Mouse (Mus musculus) limb, embryonic 14.5 days (tissue): Measurements from ENCODE around the gene Crlf2. TPM values are rescaled to one million over a fixed set of nuclear protein-coding genes. Genes with fewer than 3 reads are reported as not detected.

Experiments
- ATAC-seq: fragments of 200-750 bp; cut with Nextera tagmentation; 2 replicates; pipeline ENCODE4 v1.8.0; 2017; ENCODE audit warnings: low read depth, moderate number of reproducible peaks, moderate TSS enrichment; ENCODE audit not compliant: low FRiP score
- DNase-seq: peaks from one replicate; pipeline ENCODE4 v3.0.0-alpha.2; 2015; ENCODE audit warnings: low spot score
- H3K27ac ChIP-seq: fragments of 300-500 bp; sonication (generic); replicated peaks from 2 replicates; pipeline ENCODE4 v1.5.1; 2014; ENCODE audit warnings: low read depth, mild to moderate bottlenecking, low read length, moderate library complexity, mixed read lengths
- H3K27me3 ChIP-seq: fragments of 300-500 bp; sonication (generic); 2 replicates; pipeline ENCODE4 v1.6.1; 2014; ENCODE audit warnings: low read length, mixed read lengths; ENCODE audit not compliant: control insufficient read depth, insufficient read depth
- H3K36me3 ChIP-seq: fragments of 300-500 bp; sonication (generic); 2 replicates; pipeline ENCODE4 v1.6.1; 2014; ENCODE audit warnings: mild to moderate bottlenecking, low read length, moderate library complexity, mixed read lengths; ENCODE audit not compliant: control insufficient read depth, insufficient read depth
- H3K4me1 ChIP-seq: fragments of 300-500 bp; sonication (generic); 2 replicates; pipeline ENCODE4 v1.6.1; 2014; ENCODE audit warnings: antibody characterized with exemption, low read length, mixed read lengths; ENCODE audit not compliant: control insufficient read depth, insufficient read depth
- H3K4me2 ChIP-seq: fragments of 300-500 bp; sonication (generic); replicated peaks from 2 replicates; pipeline ENCODE4 v1.6.1; 2014; ENCODE audit warnings: low read depth, mild to moderate bottlenecking, low read length, moderate library complexity; ENCODE audit not compliant: severe bottlenecking
- H3K4me3 ChIP-seq: fragments of 300-500 bp; sonication (generic); replicated peaks from 2 replicates; pipeline ENCODE4 v1.5.1; 2014; ENCODE audit warnings: low read length
- H3K9ac ChIP-seq: fragments of 300-500 bp; sonication (generic); 2 replicates; pipeline ENCODE4 v1.6.1; 2014; ENCODE audit warnings: mild to moderate bottlenecking, low read depth, low read length, moderate library complexity; ENCODE audit not compliant: severe bottlenecking
- H3K9me3 ChIP-seq: fragments of 300-500 bp; sonication (generic); 2 replicates; pipeline ENCODE4 v1.6.1; 2016; ENCODE audit warnings: low read length; ENCODE audit not compliant: control insufficient read depth
- POLR2A ChIP-seq: fragments of 200-500 bp; IDR thresholded peaks from 2 replicates; pipeline ENCODE4 v1.8.0; 2012; ENCODE audit warnings: inconsistent platforms, mild to moderate bottlenecking, moderate library complexity, borderline replicate concordance; ENCODE audit not compliant: insufficient read depth, insufficient read length; ENCODE audit errors: extremely low read depth
- WGBS: fragments of 180-500 bp; shearing (Covaris S2); extraction: QIAGEN DNeasy Blood & Tissue Kit; methylation state at CpG from one replicate; pipeline ENCODE4 v1.1.7; 2014; 5-methylcytosine and 5-hydroxymethylcytosine counted together
- polyA plus RNA-seq, 2 experiments: library from polyadenylated mRNA; depleted of rRNA in 1 of 2; stranded (reverse) in 1 of 2; unstranded in 1 of 2; fragments of >200 nt; fragmentation: Nextera tagmentation in 1 of 2; extraction: Ambion mirVana in 1 of 2; gene quantifications; 2 replicates each; pipeline versions ENCODE4 v1.2.1 to v1.2.3; 2012 to 2014

Crlf2 gene
- polyA plus RNA-seq (2012; rRNA removed) (22.1 and 35.5 TPM in 2 replicates), polyA plus RNA-seq (2014; fragmentation: Nextera tagmentation; extraction: Ambion mirVana) (9.1 and 11.0 TPM in 2 replicates)

GRCm38 (mm10) chr5:109558404-109559160 is at the start of gene Crlf2:
Gene Crlf2, minus strand, starts transcription at chr5:109558993.
- Histone ChIP-seq H3K4me3 (peak within 1 kb of the TSS; percentile 68), H3K27ac (peak within 1 kb of the TSS; percentile 92), H3K27me3 (no peaks in the 10 kb centered on the region), H3K9me3 (peaks cover 31% of the 10 kb centered on the region), H3K4me1 (no peaks in the 10 kb centered on the region), H3K9ac (peak within 1 kb of the TSS; percentile 66), H3K4me2 (peak within 1 kb of the TSS; percentile 48), H3K36me3 (no peaks in the 10 kb centered on the region; the same call in 1 of the 2 replicates)
- peak; percentile 60 for ATAC-seq
- TF ChIP-seq POLR2A = no peak
- peak; percentile 94 for DNase-seq
- WGBS = 1% methylated on average over 40 of the region's 73 CpGs

- TF ChIP-seq POLR2A = no peak
- H3K9me3 ChIP-seq = no peaks in the 10 kb centered on the region
- WGBS = 42% methylated on average over 1 of the region's 1 CpGs
- H3K36me3 ChIP-seq = no peaks in the 10 kb centered on the region
- H3K4me1 ChIP-seq = no peaks in the 10 kb centered on the region
- no peak overlapping the region for H3K27ac ChIP-seq
- H3K27me3 ChIP-seq = no peaks in the 10 kb centered on the region
- ATAC-seq (no peak), DNase-seq (peak; percentile 28)
- H3K4me3 ChIP-seq = no peak overlapping the region
- no peak overlapping the region for H3K9ac ChIP-seq
- no peak overlapping the region for H3K4me2 ChIP-seq
These were observed 43.8 kb upstream of the Crlf2 start for GRCm38 (mm10) chr5:109602585-109602984.

GRCm38 (mm10) chr5:109601080-109601479 is 42.3 kb upstream of the Crlf2 start:
- no peaks in the 10 kb centered on the region for H3K4me1 ChIP-seq
- 25% methylated on average over 3 of the region's 3 CpGs for WGBS
- H3K9me3 ChIP-seq = no peaks in the 10 kb centered on the region
- no peak overlapping the region for H3K4me2 ChIP-seq
- TF ChIP-seq POLR2A = no peak
- DNase-seq = peak; percentile 47
- H3K4me3 ChIP-seq = no peak overlapping the region
- H3K27me3 ChIP-seq = no peaks in the 10 kb centered on the region
- no peak overlapping the region for H3K9ac ChIP-seq
- ATAC-seq = no peak
- H3K27ac ChIP-seq = no peak overlapping the region
- no peaks in the 10 kb centered on the region for H3K36me3 ChIP-seq

GRCm38 (mm10) chr5:109598876-109599275 is 40.1 kb upstream of the Crlf2 start:
- H3K27me3 ChIP-seq = no peaks in the 10 kb centered on the region
- H3K9me3 ChIP-seq = no peaks in the 10 kb centered on the region
- no peak for DNase-seq
- H3K4me3 ChIP-seq = no peak overlapping the region
- no peak for TF ChIP-seq POLR2A
- no peaks in the 10 kb centered on the region for H3K36me3 ChIP-seq
- ATAC-seq = no peak
- H3K4me1 ChIP-seq = no peaks in the 10 kb centered on the region
- no peak overlapping the region for H3K27ac ChIP-seq
- no peak overlapping the region for H3K4me2 ChIP-seq
- no peak overlapping the region for H3K9ac ChIP-seq

GRCm38 (mm10) chr5:109596647-109597046 is 37.9 kb upstream of the Crlf2 start:
- Histone ChIP-seq H3K27ac (no peak overlapping the region), H3K4me2 (no peak overlapping the region), H3K4me3 (no peak overlapping the region), H3K4me1 (no peaks in the 10 kb centered on the region), H3K9ac (no peak overlapping the region), H3K27me3 (no peaks in the 10 kb centered on the region), H3K36me3 (no peaks in the 10 kb centered on the region), H3K9me3 (no peaks in the 10 kb centered on the region)
- no peak for ATAC-seq
- 29% methylated on average over 5 of the region's 5 CpGs for WGBS
- no peak for DNase-seq
- TF ChIP-seq POLR2A = no peak
